Mouse (Mus musculus): ENCODE results near the gene Ston2. TPM values are rescaled to one million over a fixed set of nuclear protein-coding genes. Genes with fewer than 3 reads are reported as not detected.
A peak's percentile ranks its signal among the peaks of the same experiment; 100 is the strongest.

Ston2 gene
- total and polyA plus RNA-seq, 3 experiments, result 33.4 to 110 (median 74.5) TPM

DNA sequence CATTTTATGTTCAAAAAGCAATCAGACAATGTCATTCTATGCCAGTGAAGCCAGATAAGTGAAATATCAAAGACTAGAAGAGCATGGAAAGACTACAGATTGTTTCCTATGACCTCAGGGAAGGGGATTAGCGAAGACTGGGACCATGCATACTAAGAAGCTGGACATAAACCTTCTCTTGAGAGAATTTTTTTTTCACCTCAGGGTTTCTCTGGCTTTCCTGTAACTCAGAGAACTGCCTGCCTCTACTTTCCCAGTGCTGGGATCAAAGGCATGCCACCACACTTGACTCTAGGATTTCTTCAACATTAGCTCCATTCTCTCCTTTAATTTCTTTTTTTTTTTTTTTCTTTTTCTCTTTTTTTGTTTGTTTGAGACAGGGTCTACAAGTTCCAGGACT is 197.0 kb downstream of the Ston2 start:
- TF ChIP-seq TAL1 (conservative IDR thresholded peaks at IDR 0.05; ENCODE audit: low read depth, low read length) (no peak), GATA2 (IDR thresholded peaks at IDR 0.05; ENCODE audit: borderline replicate concordance, low read depth, low read length) (no peak), CTCF (IDR thresholded peaks at IDR 0.05; ENCODE audit: low read depth, low read length) (no peak), GATA1 (IDR thresholded peaks at IDR 0.05; ENCODE audit: borderline replicate concordance, low read length) (no peak)

GRCm38 (mm10) chr12:91590716-91591115 is 197.5 kb downstream of the Ston2 start:
- DNase-seq (ENCODE audit: low spot score), result peak; percentile 39
- no peaks in the 10 kb centered on the region for H3K27me3 ChIP-seq (ENCODE audit: insufficient read depth, low read length)

More for the DNA sequence above, 197.0 kb downstream of the Ston2 start:
- no peaks in the 10 kb centered on the region for H3K9me3 ChIP-seq (replicated peaks)
- peaks cover 26% of the 10 kb centered on the region for H3K4me1 ChIP-seq (ENCODE audit: insufficient read depth, low read depth, low read length)
- H3K27me3 ChIP-seq (ENCODE audit: insufficient read depth, low read length), result no peaks in the 10 kb centered on the region
- no peak for DNase-seq (ENCODE audit: low spot score)
- peak overlapping the region; percentile 86; the same call in 1 of the 2 replicates for H3K4me3 ChIP-seq (ENCODE audit: low read depth, low read length)
- peaks cover 10% of the 10 kb centered on the region for H3K36me3 ChIP-seq (replicated peaks)
- ATAC-seq (ENCODE audit: extremely low read depth, insufficient number of reproducible peaks, low FRiP score, poor library complexity, severe bottlenecking), result no peak

GRCm38 (mm10) chr12:91589847-91590690 is 198.1 kb downstream of the Ston2 start, which contains the start of gene Gtf2a1:
Gtf2a1 (minus strand) TSS chr12:91590487.
- H3K9me3 ChIP-seq (replicated peaks), result peaks cover 2% of the 10 kb centered on the region; the same call in 1 of the 2 replicates
- peak within 1 kb of the TSS; percentile 86 for H3K4me3 ChIP-seq (ENCODE audit: low read depth, low read length)
- ATAC-seq (ENCODE audit: extremely low read depth, insufficient number of reproducible peaks, low FRiP score, poor library complexity, severe bottlenecking), result peak; percentile 45
- H3K4me1 ChIP-seq (ENCODE audit: insufficient read depth, low read depth, low read length), result peaks cover 35% of the 10 kb centered on the region
- peak; percentile 93 for TF ChIP-seq POLR2AphosphoS5 (IDR thresholded peaks at IDR 0.05; ENCODE audit: insufficient replicate concordance, low read depth, low read length)
- TF ChIP-seq GATA1 (IDR thresholded peaks at IDR 0.05; ENCODE audit: borderline replicate concordance, low read length), result no peak
- DNase-seq (ENCODE audit: low spot score), result peak; percentile 98
- no peaks in the 10 kb centered on the region for H3K27me3 ChIP-seq (ENCODE audit: insufficient read depth, low read length)
- peaks cover 20% of the 10 kb centered on the region for H3K36me3 ChIP-seq (replicated peaks)

More at GRCm38 (mm10) chr12:91590716-91591115, 197.5 kb downstream of the Ston2 start:
- Histone ChIP-seq H3K36me3 (replicated peaks) (peaks cover 15% of the 10 kb centered on the region), H3K4me1 (ENCODE audit: insufficient read depth, low read depth, low read length) (peaks cover 29% of the 10 kb centered on the region), H3K9me3 (replicated peaks) (peaks cover 2% of the 10 kb centered on the region; the same call in 1 of the 2 replicates), H3K4me3 (ENCODE audit: low read depth, low read length) (peak overlapping the region; percentile 86)
- peak; percentile 28; the same call in 1 of the 2 replicates for ATAC-seq (ENCODE audit: extremely low read depth, insufficient number of reproducible peaks, low FRiP score, poor library complexity, severe bottlenecking)
- TF ChIP-seq CTCF (IDR thresholded peaks at IDR 0.05; ENCODE audit: low read depth, low read length), result no peak
- TF ChIP-seq TAL1 (conservative IDR thresholded peaks at IDR 0.05; ENCODE audit: low read depth, low read length), result no peak
- no peak for TF ChIP-seq POLR2AphosphoS5 (IDR thresholded peaks at IDR 0.05; ENCODE audit: insufficient replicate concordance, low read depth, low read length)
- no peak for TF ChIP-seq GATA2 (IDR thresholded peaks at IDR 0.05; ENCODE audit: borderline replicate concordance, low read depth, low read length)
- TF ChIP-seq GATA1 (IDR thresholded peaks at IDR 0.05; ENCODE audit: borderline replicate concordance, low read length), result no peak

DNA sequence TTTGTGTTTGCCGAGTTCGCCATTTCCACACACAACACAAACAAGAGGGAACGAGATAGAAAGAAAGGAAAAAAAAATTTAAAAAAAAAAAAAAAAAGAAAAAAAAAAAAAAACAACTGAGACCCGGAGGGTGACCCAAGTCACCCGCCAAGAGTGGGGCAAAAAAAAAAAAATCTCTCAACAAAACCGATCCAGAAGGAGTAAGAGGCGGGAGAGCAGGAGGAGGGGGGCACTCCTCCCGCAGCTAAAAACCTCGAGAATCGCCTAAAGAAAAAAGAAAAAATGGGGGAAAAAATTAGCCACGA is 198.7 kb downstream of the Ston2 start:
- TF ChIP-seq CTCF (IDR thresholded peaks at IDR 0.05; ENCODE audit: low read depth, low read length) (no peak), TAL1 (conservative IDR thresholded peaks at IDR 0.05; ENCODE audit: low read depth, low read length) (no peak), GATA2 (IDR thresholded peaks at IDR 0.05; ENCODE audit: borderline replicate concordance, low read depth, low read length) (no peak)
- peak overlapping the region; percentile 82 for H3K4me3 ChIP-seq (ENCODE audit: low read depth, low read length)

GRCm38 (mm10) chr12:91588670-91589541 is 199.3 kb downstream of the Ston2 start:
- Histone ChIP-seq H3K36me3 (replicated peaks) (peaks cover 32% of the 10 kb centered on the region), H3K27me3 (ENCODE audit: insufficient read depth, low read length) (no peaks in the 10 kb centered on the region), H3K4me3 (ENCODE audit: low read depth, low read length) (peak overlapping the region; percentile 82), H3K4me1 (ENCODE audit: insufficient read depth, low read depth, low read length) (peaks cover 40% of the 10 kb centered on the region), H3K9me3 (replicated peaks) (peaks cover 2% of the 10 kb centered on the region; the same call in 1 of the 2 replicates)
- TF ChIP-seq GATA1 (IDR thresholded peaks at IDR 0.05; ENCODE audit: borderline replicate concordance, low read length), result no peak
- no peak for TF ChIP-seq TAL1 (conservative IDR thresholded peaks at IDR 0.05; ENCODE audit: low read depth, low read length)
- no peak for TF ChIP-seq POLR2AphosphoS5 (IDR thresholded peaks at IDR 0.05; ENCODE audit: insufficient replicate concordance, low read depth, low read length)
- TF ChIP-seq CTCF (IDR thresholded peaks at IDR 0.05; ENCODE audit: low read depth, low read length), result no peak
- no peak for TF ChIP-seq GATA2 (IDR thresholded peaks at IDR 0.05; ENCODE audit: borderline replicate concordance, low read depth, low read length)
- DNase-seq (ENCODE audit: low spot score) (peak; percentile 60), ATAC-seq (ENCODE audit: extremely low read depth, insufficient number of reproducible peaks, low FRiP score, poor library complexity, severe bottlenecking) (no peak)

More for the DNA sequence above, 198.7 kb downstream of the Ston2 start:
- Histone ChIP-seq H3K36me3 (replicated peaks) (peaks cover 26% of the 10 kb centered on the region), H3K27me3 (ENCODE audit: insufficient read depth, low read length) (no peaks in the 10 kb centered on the region), H3K4me1 (ENCODE audit: insufficient read depth, low read depth, low read length) (peaks cover 37% of the 10 kb centered on the region), H3K9me3 (replicated peaks) (peaks cover 2% of the 10 kb centered on the region; the same call in 1 of the 2 replicates)
- ATAC-seq (ENCODE audit: extremely low read depth, insufficient number of reproducible peaks, low FRiP score, poor library complexity, severe bottlenecking) (no peak), DNase-seq (ENCODE audit: low spot score) (no peak)

DNA sequence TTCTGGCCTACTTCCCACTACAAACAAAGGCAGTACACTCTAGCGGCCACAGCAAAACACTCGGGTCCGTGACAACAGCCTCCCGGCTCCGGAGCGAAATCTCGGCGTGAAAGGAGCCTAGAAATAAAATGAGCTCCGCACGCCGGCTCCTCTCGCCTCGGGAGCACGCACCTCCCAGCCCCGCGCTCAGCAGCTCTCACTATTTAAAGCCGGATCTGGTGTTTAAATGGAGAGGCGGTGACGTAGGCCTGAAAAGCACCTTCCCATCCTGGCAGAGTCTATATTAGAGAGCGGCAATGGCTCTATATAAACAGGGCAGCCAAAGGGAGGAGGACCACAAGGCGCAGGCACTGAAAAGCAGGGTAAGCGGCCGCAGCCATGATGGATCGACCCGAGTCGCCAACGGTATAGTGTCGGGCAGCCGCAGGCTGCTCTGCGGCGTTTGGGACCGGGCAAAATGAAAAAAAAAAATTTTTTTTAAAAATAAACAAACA is 200.0 kb downstream of the Ston2 start:
- no peaks in the 10 kb centered on the region for H3K27me3 ChIP-seq (ENCODE audit: insufficient read depth, low read length)
- H3K4me1 ChIP-seq (ENCODE audit: insufficient read depth, low read depth, low read length), result peaks cover 45% of the 10 kb centered on the region
- H3K9me3 ChIP-seq (replicated peaks), result peaks cover 2% of the 10 kb centered on the region; the same call in 1 of the 2 replicates
- DNase-seq (ENCODE audit: low spot score) (peak; percentile 82), ATAC-seq (ENCODE audit: extremely low read depth, insufficient number of reproducible peaks, low FRiP score, poor library complexity, severe bottlenecking) (peak; percentile 66)
- TF ChIP-seq CTCF (IDR thresholded peaks at IDR 0.05; ENCODE audit: low read depth, low read length) (no peak), GATA1 (IDR thresholded peaks at IDR 0.05; ENCODE audit: borderline replicate concordance, low read length) (no peak), POLR2AphosphoS5 (IDR thresholded peaks at IDR 0.05; ENCODE audit: insufficient replicate concordance, low read depth, low read length) (peak; percentile 75; the same call in 1 of the 2 replicates)
- H3K4me3 ChIP-seq (ENCODE audit: low read depth, low read length), result peak overlapping the region; percentile 82
- H3K36me3 ChIP-seq (replicated peaks), result peaks cover 38% of the 10 kb centered on the region

Data from G1E (cell line).